Mouse (Mus musculus): ENCODE results near the gene Fat2.

Fat2 gene

DNA sequence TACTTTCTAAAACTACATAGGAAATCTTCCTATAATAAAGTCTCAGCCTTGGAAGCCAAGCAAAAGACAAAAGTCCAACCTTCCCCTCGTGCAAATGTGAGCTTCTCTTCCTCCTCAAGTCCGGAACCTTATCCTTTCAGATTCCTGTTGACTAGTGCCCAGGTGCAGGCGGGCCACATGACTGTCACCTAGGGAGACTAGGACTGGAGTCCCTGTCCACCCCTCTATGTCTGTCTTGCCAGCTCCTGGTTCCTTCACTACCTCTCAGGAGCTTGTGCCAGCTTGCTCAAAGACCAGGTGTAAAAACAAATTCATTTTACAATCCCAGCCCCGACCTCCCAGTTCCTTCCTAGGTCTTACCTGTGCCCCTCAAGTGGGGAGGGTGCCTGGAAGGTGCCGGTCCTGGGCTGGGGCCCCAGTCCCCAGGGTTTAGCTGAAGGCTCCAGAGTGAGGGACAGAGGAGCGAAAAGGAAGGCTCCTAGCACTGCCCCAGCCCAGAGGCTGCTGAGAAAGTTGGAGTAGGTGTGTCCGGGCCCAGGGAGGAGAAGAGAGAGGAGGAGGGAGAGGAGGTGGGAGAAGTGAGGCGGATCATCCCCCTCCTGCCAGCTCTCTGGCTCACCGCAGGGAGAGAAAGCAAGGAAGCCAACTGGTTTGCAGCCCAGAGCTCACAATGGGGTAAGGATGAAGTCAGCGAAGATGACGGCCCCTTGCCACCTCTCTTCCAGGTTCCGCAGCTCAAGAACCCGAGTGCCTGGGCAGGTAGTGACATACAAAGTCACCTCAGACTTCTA is at the start of gene Fat2:
Gene Fat2 (minus strand): TSS at position 464 of the 791 bp plus-strand sequence.
- no peak for DNase-seq (ENCODE audit: low spot score)

DNA sequence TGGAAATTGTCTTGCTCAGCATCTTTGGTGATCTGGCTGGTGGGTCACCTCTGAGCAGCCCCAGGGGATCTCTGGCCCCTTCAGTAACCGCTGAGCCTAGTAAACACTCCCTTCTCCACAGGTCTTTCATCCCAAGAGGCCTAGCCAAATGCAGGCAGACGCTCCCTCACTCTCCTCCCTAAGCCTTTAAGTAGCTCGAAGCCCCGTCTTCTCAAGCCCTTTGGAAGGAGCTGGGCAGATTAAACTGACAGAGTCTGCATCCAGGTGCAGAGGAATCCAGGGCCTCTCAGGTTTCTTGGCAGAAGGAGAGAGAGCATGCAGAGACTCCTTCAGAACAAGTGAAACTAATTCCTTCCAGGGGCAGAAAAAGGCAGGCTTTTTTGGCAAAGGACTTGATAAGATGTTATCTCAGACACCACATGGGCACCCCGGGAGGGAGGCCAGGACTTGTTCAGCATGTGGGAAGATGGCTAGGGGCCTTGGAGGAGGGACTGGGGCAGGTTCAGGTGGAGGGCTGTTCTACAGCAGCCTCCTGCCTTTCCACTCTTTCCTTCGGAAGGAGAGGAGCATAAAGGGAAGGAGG is 47.2 kb upstream of the Fat2 start:
- no peak for DNase-seq (ENCODE audit: low spot score)

DNA sequence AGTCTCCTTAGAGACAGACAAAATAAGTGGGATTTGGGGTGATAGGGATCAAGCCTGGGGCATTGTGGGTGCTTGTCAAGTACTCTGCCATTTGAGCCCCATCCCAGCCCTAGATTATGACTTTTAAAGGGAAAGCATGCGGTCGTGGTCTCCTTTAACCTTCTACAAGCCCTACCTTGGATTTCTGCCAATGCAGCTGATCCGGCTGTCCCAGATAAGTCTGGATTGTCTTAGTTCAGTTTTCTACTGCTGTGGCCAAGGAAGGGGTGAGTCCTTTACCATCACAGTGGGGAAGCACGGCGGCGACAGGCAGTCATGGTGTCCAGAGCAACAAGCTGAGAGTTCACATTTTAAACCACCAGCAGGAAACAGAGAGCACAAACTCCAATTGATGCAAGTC is 44.5 kb upstream of the Fat2 start:
- DNase-seq (ENCODE audit: low spot score): no peak

DNA sequence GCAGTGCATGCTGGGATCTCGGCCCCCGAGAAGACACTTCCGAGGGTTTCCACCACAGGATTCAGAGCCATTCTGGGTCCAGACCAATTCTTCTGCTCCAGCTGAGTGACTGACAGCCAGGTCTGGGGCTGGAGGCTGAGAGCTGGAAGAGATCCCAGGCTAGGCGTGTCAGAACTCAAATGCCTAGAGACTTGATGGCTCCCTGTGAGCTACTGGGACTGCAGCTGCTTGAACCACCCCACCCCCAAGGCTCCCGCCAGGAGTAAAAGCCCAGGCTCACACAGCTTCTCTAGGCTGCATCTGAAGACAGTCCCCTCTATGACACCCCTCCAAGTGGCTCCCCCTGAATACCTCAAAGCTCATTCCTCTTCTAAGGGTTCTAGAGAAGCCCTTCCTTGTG is 42.0 kb upstream of the Fat2 start:
- no peak for DNase-seq (ENCODE audit: low spot score)

DNA sequence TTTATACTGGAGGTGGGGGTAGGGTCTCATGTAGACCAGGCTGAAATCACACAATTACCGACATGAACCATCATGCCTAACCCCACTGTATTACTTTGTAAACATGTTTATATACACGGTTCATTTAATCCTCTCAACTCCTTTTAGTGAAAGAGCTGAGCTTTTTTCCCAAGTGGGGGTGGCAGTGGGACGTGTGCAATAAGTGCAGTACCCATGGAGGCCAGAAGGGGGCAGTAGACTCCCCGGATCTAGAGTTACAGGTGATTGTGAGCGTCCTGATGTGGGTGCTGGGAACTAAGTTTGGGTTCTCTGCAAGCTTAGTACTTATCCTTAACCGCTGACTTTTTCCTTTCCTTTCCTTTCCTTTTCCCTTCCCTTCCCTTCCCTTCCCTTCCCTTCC is 37.5 kb upstream of the Fat2 start:
- no peak for DNase-seq (ENCODE audit: low spot score)

DNA sequence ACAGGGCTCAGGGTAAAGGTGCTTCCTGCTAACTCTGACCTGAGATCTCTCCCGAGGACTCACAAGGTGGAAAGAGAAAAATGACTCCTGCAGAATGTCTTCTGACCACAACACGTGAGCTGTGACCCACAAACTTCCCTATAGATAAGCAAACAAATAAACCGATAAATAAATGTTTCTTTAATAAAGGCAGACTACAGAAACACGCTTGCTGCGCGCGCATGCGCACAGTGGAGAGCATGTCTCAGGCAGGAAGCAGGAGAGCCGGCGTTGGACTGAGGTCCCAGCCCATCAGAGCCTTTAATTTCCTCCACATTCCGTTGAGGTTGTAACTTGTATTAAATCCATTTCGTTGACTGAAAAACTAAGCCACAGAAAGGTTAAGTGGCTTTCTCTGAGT is 37.0 kb upstream of the Fat2 start:
- no peak for DNase-seq (ENCODE audit: low spot score)

DNA sequence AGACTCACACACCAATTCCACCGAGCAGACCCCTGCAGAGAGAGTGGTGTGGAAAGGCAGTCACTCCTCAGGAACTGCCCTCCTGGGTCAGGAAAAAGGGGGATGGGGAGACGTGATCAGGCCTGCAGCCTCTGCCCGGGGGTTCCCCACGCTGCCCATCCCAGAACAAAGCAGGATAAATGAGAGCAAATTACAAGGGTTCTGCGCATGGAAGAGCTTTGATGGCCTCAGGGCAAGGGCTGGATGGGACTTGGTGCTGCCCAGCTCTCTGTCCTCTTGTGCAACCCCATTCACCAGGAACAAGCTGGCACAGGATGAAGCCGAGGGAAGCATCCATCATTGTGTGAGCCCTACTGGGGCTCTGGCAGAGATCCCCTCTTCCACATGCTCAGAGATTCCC is 35.6 kb upstream of the Fat2 start:
- DNase-seq (ENCODE audit: low spot score): no peak

DNA sequence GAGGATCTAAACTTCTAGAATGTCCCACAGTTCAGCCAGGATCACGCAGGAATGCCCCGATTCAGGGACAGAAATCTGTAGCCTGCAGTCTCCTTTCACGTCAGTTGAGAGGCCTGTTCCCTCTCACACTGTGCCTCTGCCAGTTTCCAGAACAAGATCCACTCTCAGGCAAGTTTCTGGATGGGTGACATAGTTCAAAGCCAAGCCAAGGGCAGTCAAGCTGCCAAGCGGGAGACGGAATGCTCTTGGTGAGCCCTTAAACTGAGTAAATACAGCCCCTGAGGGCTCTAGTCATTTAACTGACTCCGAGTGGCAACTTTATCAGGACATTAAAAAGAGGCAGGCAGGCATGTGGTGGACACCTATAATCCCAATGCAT is 32.7 kb upstream of the Fat2 start:
- no peak for DNase-seq (ENCODE audit: low spot score)

DNA sequence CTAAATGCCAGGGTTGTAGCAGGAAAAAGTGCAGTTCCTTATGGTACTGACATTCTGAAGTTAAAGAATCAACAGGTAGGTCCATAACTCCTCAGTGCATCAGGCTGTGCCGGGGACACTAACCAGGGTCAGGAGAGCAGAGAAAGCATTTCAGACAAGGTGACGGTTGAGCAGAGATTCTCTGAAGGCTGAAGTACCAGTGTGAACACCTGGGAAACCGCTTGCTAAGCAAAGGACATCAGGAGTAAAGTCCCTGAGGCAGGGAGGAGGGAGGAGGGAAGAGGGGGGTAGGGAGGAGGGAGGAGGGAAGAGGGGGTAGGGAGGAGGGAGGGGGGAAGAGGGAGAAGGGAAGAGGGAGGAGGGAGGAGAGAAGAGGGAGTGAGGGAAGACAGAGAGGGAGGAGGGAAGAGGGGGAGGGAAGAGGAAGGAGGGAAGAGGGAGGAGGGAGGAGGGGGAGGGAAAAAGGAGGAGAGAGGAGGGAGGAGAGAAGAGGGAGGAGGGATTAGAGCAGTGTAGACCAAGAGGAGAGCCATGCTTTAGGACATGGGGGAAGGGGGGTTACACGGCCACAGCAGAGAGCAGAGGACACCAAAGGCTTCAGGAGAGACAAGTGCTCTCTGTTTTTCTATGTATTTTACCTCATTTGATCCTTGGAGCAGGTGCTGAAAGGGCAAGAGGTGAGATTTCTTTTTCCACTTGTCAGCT is 32.2 kb upstream of the Fat2 start:
- DNase-seq (ENCODE audit: low spot score): no peak

DNA sequence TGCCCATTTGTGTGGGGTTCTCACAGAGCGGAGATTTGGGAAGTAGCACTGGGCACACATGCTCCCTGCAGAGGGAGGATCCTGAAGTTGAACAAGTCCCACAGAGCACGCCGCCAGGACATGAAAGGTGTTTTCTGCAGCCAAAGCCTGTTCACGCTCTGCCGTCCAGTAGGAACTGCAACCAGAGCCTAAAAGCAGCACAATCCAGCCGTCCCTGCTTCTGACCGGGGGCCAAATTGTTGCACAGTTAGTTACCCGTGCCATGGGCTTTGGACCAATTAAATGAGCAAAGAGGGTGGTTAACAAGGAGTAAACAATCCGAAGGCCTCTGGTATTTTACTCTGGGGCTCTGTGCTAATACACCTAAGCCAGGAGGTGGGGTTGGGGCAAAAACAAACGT is 31.4 kb upstream of the Fat2 start:
- DNase-seq (ENCODE audit: low spot score): no peak

DNA sequence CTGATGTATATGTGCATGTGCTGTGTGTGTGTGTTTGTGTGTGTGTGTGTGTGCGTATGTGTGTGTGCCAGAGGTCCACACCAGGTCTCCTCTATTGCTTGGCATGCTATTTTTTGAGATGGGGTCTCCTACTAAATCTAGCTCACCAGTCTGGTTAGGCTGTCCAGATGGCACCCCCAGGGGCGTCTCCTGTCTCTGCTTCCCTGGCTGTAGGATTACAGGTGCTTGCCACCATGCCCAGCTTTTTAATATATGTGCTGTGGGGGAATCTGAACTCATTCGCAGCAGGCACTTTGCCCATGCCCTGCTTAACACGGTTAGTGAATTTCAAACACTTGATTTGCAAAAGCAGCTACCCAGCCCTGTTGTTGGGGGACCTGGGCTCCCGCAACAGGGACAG is 29.5 kb upstream of the Fat2 start:
- no peak for DNase-seq (ENCODE audit: low spot score)

DNA sequence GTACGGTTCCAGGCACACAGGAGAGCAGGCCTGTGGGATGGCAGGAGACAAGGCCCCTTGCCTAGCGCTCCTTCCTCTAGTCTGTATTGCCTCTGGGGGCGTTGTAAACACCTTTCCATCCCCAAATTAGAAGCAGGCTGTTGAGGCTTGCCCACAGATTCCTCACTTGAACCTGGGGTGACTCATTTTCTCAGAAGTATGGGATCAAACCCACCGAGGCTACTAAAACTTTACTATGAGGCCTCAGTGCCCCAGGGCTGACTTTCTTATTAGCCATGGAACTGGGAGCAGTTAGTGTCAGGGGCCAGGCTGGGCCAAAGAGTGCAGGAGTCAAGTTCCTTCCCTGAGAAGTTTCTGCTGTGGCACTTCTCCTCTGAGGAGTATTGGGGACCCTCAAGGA is 28.9 kb upstream of the Fat2 start:
- DNase-seq (ENCODE audit: low spot score): no peak

DNA sequence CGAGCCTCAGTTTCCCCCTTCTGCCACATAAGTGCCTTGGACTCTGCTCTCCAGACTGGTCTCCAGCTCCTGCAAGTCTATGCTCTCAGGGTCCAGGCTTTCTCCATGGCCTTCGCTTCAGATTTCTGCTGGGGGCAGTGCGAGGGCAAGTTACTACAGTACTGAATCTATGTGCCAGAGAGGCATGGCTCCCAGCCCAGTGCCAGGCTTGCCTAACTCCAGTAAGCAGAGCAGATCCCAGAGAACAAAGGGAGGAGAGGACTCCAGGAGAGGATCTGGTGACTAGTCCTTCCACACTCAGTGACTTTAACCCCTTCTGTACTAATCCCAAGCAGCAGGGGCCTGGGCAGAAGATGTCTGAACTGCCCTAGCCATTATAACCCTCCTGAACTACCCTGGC is 28.3 kb upstream of the Fat2 start:
- no peak for DNase-seq (ENCODE audit: low spot score)

DNA sequence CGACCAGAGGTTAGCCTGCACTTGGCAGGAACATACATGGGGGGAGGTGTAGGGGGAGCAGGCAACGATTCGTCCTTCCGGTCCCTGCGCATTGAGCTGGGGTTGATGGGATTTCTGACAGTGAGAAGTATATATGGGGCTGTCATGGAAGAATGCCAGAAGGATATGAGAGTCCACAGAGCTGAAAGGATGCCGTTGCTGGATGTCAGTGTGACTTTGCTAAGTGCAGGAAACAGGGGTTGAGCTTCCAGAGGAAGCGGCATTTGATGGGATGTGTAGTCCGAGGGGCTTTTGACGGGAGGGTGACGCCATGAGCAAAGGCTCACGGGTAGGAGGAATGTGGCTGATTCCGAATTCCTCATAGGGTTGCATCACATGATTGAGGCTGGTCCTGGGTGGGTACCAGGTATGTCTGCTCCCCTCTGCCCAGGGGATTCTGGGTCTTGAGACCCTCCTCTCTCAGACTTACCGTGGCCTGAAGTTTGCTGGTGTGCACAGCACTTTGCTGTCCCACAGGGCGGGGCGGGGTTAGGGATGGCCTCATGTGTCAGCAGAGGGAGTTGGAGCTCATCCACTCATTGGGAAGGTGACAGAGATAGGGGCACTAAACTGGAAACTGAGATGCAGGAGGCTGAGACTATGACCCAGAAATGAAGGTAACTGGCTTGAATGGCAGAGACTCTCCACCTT is 21.9 kb upstream of the Fat2 start:
- DNase-seq (ENCODE audit: low spot score): no peak

DNA sequence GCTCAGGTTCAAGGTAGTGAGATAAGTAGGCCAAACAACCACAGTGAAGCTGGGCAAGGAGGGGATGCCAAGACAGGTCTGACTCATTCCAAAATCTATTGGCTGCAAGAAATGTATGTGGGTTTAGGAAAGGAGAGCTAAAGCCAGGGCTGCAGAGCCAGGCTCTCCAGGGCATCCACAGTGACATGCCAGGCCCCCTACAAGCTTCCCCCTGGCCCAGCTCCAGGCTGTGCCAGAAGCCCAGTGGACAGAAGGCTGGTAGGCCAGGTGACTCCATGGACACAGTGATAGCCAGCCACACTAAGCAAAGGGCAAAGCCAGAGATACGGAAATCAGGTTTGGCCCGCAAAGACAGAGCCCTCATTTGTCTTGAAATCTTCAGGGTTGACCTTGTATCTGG is 20.5 kb upstream of the Fat2 start:
- no peak for DNase-seq (ENCODE audit: low spot score)

DNA sequence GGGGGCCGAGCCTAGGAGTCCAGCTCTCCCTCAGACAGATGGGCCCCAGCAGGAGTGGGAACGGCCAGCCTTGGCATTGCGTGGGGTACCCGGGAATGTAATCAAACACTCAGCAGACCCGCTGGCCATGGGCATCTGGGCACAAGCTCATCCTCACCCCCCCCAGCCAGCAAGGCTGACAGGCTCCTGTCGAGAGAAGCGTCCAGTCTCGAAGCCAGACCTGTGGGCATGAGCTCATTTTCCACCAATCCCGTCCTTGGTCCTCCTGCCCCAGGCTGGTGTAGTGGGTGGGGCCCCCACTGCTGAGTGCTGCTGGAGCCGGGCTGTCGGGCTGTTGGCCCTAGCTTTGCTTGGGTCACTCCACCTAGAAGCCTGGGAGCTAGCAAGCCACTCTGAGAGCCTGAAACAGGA is 5.6 kb upstream of the Fat2 start:
- DNase-seq (ENCODE audit: low spot score): no peak

DNA sequence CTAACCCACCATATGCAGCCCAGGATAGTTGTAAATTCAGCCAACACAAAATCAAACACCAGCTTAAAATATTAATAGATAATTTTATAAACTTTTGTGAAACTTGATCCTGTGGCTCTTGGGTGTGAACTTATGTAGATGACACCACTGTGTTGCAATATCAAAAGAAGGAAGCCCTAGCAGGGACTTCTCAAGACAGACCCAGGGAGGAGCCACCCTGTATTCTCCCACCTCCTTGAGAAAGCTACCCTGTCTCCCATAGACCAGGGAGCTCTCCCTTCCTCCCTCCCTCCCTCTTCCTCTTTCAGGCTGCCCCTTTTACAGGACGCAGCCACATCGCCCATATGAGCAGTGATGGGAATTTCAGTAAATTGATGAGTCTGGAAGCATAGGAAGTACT is 4.4 kb upstream of the Fat2 start:
- DNase-seq (ENCODE audit: low spot score): no peak

DNA sequence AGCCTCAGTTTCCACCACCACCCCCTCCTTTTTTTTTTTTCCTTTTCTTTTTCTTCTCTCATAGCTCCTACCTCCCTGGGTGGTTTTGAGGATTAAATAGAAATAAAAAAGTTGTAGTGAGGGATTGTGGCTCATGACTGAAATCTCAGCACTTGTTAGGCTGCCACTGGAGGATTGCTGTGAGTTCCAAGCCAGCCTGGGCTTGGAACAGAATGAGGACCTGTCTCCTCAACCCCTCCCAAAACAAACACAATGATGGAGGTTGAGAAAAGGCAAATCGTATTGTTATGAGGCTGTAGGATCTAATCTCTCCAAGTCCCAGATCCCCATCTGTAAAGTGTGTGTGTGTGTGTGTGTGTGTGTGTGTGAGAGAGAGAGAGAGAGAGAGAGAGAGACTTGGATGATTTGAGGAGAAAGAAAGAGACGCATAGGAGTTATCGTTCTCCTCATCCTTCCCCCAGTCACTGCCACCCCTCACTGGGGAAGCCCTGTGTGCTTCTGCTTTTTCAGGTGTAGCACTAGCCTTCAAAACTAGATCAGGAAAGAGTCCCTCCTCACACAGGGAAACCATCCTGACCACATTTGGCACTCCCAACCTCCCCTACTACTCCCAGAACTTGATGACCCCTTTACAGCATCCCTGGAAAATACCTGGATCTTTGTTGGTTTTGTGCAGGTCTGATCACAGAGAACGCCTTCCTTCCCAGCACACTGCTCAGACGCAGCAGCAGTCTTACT is 837 bp upstream of the Fat2 start:
- DNase-seq (ENCODE audit: low spot score): no peak

DNA sequence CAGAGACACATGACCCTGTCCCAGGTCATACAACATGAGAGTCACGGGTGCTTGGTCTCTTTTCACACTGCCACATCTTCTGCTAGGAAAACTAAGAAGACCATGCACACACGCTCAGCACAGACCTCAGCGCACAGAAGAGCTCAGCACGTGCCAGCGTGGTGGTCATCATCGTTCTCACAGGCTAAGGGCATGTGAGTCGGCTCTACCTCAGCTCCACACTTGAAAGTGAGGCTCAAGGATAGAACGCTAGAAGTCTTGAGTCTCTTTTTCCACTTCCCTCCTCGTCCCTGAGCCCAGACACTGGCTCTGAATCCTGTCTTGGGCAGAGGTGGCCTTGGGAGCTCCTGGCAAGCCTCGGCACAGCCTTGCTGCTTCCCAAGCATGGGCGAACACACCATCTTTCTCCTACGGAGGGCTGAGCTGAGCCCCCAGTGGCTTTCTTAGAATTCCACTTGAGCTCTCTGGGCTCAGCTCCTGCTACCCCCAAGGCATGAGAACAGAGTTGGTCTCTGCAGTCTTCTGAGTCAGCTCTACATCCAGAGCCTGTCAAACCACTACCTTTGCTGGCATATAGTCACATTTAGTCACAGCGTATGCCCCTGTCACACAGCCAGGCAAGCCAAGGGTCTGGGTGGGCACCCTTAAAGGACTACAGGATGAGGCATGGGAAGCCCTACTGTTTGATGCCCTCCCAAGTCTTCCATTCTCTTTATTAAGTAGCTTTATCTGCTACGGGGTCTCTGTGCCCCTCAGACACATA is 869 bp downstream of the Fat2 start:
- DNase-seq (ENCODE audit: low spot score): no peak

DNA sequence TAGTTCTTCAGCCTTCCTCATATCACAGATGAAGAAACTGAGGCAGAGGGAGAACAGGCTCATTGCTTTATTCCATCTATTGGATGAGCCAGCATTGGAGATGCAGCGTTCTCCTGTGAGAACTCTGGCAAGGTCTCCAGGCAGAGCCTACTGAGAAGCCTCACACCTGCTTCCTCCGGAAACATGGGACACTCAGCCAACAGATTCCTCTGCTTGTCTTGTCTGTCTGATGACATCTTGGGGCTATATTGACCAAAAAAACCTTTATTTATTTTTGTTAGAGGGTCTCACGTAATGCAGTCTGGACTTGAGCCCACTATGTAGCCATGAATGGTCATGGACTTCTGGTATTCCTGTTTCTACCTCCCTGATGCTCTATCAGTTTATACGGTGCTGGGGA is 1.8 kb downstream of the Fat2 start:
- DNase-seq (ENCODE audit: low spot score): no peak

DNA sequence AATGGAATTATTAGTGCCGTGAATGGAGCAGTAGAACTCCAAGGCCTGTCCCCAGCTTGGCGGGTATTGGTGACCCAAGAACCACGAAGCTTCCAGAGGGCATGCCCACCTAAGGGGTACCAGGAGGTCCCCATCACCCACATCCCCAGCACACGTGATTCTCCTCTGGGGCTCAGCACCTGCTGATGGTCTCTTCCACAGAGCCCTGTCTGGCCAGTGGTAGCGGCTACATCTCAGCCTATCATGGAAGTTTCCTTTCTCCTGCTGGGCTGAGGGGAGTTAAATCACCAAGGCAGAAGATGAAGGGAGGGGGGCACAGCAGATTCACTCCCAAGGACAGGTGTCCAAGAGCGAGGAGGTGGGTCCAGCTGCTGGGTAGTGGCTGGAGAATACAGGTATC is 2.3 kb downstream of the Fat2 start:
- no peak for DNase-seq (ENCODE audit: low spot score)
